Mouse (Mus musculus) inflammation-experienced regulatory T-cells, adult 6 months (primary cell): ENCODE data around the gene Rps16. TPM values are rescaled to one million over a fixed set of nuclear protein-coding genes. Genes with fewer than 3 reads are reported as not detected.

ENCODE experiments used
- ATAC-seq: one replicate; pipeline ENCODE4 v1.8.0; 2017
- polyA plus RNA-seq, 3 experiments: library from polyadenylated mRNA; unstranded; fragments of 100-300 nt; shearing (Covaris generic); gene quantifications; one replicate each; pipeline ENCODE4 v1.2.1; 2017

The Rps16 gene
- polyA plus RNA-seq, 3 experiments from 2014 or later: 937 to 1,605 (median 1,546) TPM

DNA sequence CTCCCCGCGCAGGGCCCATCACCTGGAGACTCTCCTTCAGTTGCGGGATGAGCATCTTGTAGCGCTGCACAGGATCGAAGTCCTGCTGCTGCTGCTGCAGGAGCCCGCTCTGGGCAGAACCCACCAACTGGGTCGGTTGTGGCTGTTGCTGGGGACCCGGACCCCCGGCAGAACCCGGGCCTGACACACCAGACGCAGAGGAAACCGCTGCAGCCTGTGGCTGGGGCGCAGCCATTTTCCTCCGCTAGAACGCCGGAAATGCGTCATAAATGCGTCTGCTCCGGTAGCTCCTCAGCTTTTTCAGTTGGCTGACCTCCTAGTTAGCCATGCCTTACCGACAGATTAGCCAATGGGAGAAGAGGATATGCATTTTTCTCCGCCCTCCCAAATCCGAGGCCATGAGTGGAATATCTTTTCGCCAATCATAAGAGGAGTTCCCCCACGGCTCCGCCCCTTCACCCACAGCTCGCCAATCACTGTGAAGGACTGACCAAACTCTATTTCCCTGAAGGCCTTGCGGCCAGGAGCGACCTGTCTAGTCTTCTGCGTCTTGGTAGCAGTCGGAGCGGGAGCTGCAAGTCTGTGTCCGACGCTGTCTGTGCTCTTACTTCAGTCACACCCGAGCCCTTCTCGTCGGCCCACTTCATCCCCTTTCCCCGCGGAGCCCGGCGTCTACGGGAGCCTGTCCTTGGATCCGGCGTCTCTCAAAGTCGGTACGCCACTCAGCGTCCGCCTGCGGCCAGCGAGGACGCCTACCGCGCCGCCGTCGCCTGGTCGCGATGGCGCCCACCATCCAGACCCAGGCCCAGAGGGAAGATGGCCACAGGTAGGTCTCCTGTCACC, 42.2 kb downstream of the Rps16 start, which contains the start of the genes Med29 and Paf1:
Gene Med29 (minus strand): TSS at position 280 of the 843 bp plus-strand sequence.
Gene Paf1 (plus strand): TSS at position 523 of the 843 bp plus-strand sequence.
- peak; percentile 98 for ATAC-seq

DNA sequence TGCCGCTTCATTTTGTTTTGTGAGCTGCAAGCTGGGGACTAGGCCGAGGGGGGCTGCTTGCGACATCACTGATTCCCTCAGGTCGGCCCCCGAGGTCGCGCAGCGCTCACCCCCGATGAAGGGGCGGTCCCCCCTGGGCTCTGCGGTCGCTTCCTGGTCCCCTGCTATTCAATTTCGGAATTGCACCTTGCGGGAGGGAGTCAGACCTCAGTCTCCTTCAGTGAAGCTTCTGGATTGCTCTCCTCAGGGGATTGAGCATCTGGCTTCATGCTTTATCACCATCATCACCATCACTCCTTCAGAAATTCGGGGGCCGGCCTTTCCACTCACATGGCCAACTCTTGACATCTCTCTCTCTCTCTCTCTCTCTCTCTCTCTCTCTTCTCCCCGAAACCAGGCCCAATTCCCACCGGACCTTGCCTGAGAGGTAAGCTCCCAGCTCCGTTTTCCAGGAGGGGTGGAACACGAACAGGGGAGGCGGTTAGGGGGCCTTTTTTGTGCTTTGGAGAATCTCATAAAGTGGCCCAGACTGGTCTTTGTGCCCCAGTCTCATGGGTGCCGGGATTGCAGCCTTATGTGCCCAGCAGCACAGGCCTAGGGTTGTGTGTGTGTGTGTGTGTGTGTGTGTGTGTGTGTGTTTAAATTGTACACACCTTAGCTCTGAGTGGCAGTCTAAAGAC, 43.0 kb downstream of the Rps16 start:
- peak; percentile 2 for ATAC-seq

DNA sequence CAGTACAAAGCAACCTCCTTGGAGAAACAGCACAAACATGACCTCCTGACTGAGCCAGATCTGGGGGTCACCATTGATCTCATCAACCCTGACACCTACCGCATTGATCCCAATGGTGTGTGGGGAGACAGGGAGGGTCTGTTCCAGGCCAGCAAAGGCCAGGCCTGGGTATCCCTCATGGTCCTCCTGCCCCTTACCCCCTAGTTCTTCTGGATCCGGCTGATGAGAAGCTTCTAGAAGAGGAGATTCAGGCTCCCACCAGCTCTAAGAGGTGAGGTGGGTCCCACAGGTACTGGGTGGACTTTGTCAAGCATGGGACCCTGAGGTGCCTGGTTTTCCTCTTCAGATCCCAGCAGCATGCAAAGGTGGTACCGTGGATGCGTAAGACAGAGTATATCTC, 45.0 kb downstream of the Rps16 start:
- ATAC-seq: no peak

DNA sequence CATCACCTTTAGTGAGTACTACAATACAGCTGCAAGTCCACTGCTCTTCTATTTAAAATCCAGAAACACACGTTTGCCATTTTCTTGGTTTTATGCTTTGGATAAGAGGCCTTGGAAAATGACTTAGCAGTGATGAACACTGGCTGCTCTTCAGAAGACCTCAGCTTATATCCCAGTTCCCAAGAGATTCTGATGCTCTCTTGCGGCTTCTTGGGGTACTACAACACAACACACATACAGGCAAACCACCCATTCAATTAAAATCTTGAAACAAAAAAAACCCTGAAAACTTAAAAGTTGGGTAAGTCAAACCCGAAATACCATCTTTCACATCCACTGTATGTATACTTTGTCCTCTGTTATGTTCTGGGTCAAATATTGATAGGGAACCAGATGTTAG, 47.5 kb downstream of the Rps16 start:
- ATAC-seq: no peak

DNA sequence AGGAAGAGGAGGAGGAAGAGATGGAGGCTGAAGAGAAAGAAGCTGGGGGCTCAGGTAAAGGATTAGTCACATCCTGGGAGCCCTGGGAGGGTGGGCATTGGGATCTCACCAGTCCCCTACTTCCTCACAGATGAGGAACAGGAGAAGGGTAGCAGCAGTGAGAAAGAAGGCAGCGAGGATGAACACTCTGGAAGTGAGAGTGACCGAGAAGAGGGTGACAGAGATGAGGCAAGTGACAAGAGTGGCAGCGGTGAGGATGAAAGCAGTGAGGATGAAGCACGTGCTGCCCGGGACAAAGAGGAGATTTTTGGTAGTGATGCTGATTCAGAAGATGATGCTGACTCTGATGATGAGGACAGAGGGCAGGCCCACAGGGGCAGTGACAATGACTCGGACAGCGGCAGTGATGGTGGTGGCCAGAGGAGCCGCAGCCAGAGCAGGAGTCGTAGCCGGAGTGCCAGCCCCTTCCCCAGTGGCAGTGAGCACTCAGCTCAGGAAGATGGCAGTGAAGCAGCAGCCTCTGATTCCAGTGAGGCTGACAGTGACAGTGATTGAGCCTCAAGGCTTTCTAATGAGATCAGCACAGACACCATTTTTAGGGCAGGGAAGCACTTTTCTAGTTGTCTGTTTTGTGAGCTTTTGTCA, 48.4 kb downstream of the Rps16 start:
- no peak for ATAC-seq

DNA sequence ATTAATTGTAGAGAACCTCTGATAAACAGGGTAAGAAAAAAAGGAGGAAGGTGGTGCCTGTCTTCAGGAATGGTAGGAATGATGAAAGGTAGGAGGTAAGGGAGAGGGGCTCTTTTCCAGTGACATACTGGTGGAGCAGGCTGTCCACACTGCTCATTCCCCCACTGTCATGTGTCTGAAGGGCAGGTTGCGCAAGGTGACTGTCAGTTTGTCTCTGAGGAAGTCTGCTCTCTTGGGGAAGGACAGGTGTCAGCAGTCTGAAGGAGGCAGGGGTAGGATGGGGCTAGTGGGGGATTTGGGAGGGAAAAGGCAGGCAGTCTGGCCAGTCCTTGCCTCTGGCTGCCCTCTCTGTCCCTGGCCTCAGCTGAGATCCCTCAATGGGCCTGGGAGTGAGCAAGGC, 50.6 kb downstream of the Rps16 start:
- no peak for ATAC-seq

DNA sequence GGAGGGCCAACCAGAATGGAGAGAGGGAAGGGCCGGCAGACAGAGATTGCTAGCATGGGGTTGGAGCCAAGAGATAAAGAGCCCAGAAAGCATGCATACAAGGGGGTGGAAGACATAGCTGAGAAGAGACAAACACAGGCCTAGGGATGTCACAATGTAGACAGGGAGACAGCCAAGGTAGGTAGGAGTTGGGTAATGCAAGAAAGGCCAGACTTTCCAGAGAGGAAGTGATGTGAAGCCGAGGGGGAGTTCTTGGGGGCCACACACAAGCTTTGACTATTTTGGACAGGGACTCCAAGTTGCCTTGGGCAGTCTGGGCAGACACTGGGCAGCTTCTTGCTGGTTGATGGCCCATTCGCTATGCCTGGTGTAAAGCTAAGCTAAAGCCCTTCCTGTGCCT, 51.5 kb downstream of the Rps16 start:
- ATAC-seq: no peak

Other genes with a start within 250 kb of the Rps16 start
- gene 9530053A07Rik, start 221.2 kb upstream of the Rps16 start, polyA plus RNA-seq: not detected
- 10 to 100 TPM; 37.8 to 61.3 (median 61.2) TPM for gene Fbl, start 180.9 kb upstream of the Rps16 start, polyA plus RNA-seq
- 1 to 10 TPM in 2 of 3 experiments, under 1 TPM in 1; 0.95 to 1.8 (median 1.3) TPM for gene Dyrk1b, start 171.2 kb upstream of the Rps16 start, polyA plus RNA-seq
- gene Eid2, start 82.8 kb upstream of the Rps16 start, polyA plus RNA-seq: under 1 TPM; 0.25 to 0.84 (median 0.81) TPM
- 1 to 10 TPM in 1 of 3 experiments, under 1 TPM in 2; 0.34 to 1.7 (median 0.44) TPM for gene Eid2b, start 72.9 kb upstream of the Rps16 start, polyA plus RNA-seq
- not detected for gene Selenov, start 59.5 kb upstream of the Rps16 start, polyA plus RNA-seq
- not detected for gene Dll3, start 48.4 kb upstream of the Rps16 start, polyA plus RNA-seq
- gene Timm50, start 38.6 kb upstream of the Rps16 start, polyA plus RNA-seq: 10 to 100 TPM; 27.6 to 39.1 (median 36.4) TPM
- gene Supt5, start 11.9 kb upstream of the Rps16 start, polyA plus RNA-seq: 100 to 1,000 TPM in 2 of 3 experiments, 10 to 100 TPM in 1; 95.7 to 122 (median 120) TPM
- gene Plekhg2, start 21.9 kb downstream of the Rps16 start, polyA plus RNA-seq: 100 to 1,000 TPM in 1 of 3 experiments, 10 to 100 TPM in 2; 48.5 to 102 (median 74.0) TPM
- 100 to 1,000 TPM; 100 to 211 (median 148) TPM for gene Zfp36, start 29.6 kb downstream of the Rps16 start, polyA plus RNA-seq
- 10 to 100 TPM; 26.2 to 33.0 (median 32.5) TPM for gene Med29, start 42.1 kb downstream of the Rps16 start, polyA plus RNA-seq
- 10 to 100 TPM; 46.2 to 59.4 (median 51.8) TPM for gene Paf1, start 42.3 kb downstream of the Rps16 start, polyA plus RNA-seq
- 100 to 1,000 TPM; 470 to 850 (median 500) TPM for gene Gmfg, start 86.8 kb downstream of the Rps16 start, polyA plus RNA-seq
- under 1 TPM in 1 of 3 experiments, not detected in 2; 0.17 TPM for gene Lrfn1, start 101.3 kb downstream of the Rps16 start, polyA plus RNA-seq
- not detected for gene Ifnl2, start 159.8 kb downstream of the Rps16 start, polyA plus RNA-seq
- gene Ifnl3, start 172.2 kb downstream of the Rps16 start, polyA plus RNA-seq: not detected
- not detected for gene Sycn, start 190.2 kb downstream of the Rps16 start, polyA plus RNA-seq
- gene Nccrp1, start 196.6 kb downstream of the Rps16 start, polyA plus RNA-seq: 1 to 10 TPM in 1 of 3 experiments, not detected in 2; 1.4 TPM
- 1 to 10 TPM; 6.4 to 9.8 (median 8.2) TPM for gene Samd4b, start 247.5 kb downstream of the Rps16 start, polyA plus RNA-seq
- 1 to 10 TPM; 2.1 to 3.7 (median 2.6) TPM for gene Pak4, start 247.5 kb downstream of the Rps16 start, polyA plus RNA-seq